Comparison of ENCODE assay signal across 22 mouse cellular contexts in genomic region chr15:15666744-15667143, GRCm38 (mm10).
DNase-seq lines count a peak whose midpoint lies in the region; ATAC-seq and TF ChIP-seq lines count a peak whose summit lies in the region.
"Had no signal": no experiment of that assay in that cellular context is flagged by ENCODE, and none has a peak within 500 bp of the region (broad histone marks: within the 10 kb centered on the region; RNA-seq: fewer than 3 reads in every experiment).

No protein-coding gene starts in this region.

- H3K27me3 ChIP-seq in MEL (ENCODE audit: control insufficient read depth in 1 of 2, insufficient read depth in 2 of 2, low read length in 2 of 2): no peaks in the 10 kb centered on the region
- H3K27me3 ChIP-seq: embryonic facial prominence, embryonic 12.5 days; forebrain, embryonic 13.5 days; forebrain, embryonic 15.5 days; Patski had no signal

- peaks cover 0 to 6% of the 10 kb centered on the region in 2 experiments; a peak in 2 of 4 replicates for H3K36me3 ChIP-seq in MEL (ENCODE audit: control insufficient read depth in 1 of 2, insufficient read depth in 2 of 2, low read length in 2 of 2)
- H3K36me3 ChIP-seq: embryonic facial prominence, embryonic 10.5 days; embryonic facial prominence, embryonic 12.5 days; forebrain, embryonic 15.5 days; G1E had no signal

- no peak for ATAC-seq in megakaryocyte-erythroid progenitor cell, adult 5-6 weeks (replicated peaks; ENCODE audit: low FRiP score, low TSS enrichment, poor library complexity, severe bottlenecking)
- ATAC-seq: activated CD4-positive, CD25-positive, alpha-beta regulatory T cell, adult 4 months; forebrain, embryonic 13.5 days; forebrain, embryonic 15.5 days; forebrain, postnatal 0 days; Patski had no signal

- no peak for TF ChIP-seq RAD21 in MEL (IDR thresholded peaks at IDR 0.05; ENCODE audit: low read depth, low read length)

- peaks cover 0 to 5% of the 10 kb centered on the region in 2 experiments; a peak in 1 of 4 replicates for H3K4me1 ChIP-seq in MEL (ENCODE audit: control insufficient read depth in 1 of 2, insufficient read depth in 2 of 2, low read length in 2 of 2)
- H3K4me1 ChIP-seq: embryonic facial prominence, embryonic 10.5 days; embryonic facial prominence, embryonic 12.5 days; forebrain, embryonic 13.5 days; forebrain, embryonic 15.5 days had no signal

- no peak overlapping the region for H3K9ac ChIP-seq in MEL (ENCODE audit: control insufficient read depth, low read depth, low read length, poor library complexity, severe bottlenecking)
- H3K9ac ChIP-seq: embryonic facial prominence, embryonic 12.5 days; forebrain, embryonic 13.5 days; forebrain, embryonic 15.5 days; forebrain, postnatal 0 days had no signal

- no peak for TF ChIP-seq POLR2A in MEL (IDR thresholded peaks at IDR 0.05; ENCODE audit: control insufficient read depth in 1 of 2, insufficient read depth in 1 of 2, low read depth in 1 of 2, low read length in 2 of 2, poor library complexity in 1 of 2)

- no peak overlapping the region for H3K4me3 ChIP-seq in MEL (ENCODE audit: control insufficient read depth in 1 of 2, insufficient read depth in 1 of 2, low read depth in 2 of 2, low read length in 2 of 2)
- H3K4me3 ChIP-seq: embryonic facial prominence, embryonic 10.5 days; embryonic facial prominence, embryonic 12.5 days; forebrain, embryonic 13.5 days; forebrain, embryonic 15.5 days had no signal

- H3K27ac ChIP-seq in MEL (ENCODE audit: control insufficient read depth, low read depth, low read length): no peak overlapping the region
- H3K27ac ChIP-seq: embryonic facial prominence, embryonic 10.5 days; embryonic facial prominence, embryonic 12.5 days; forebrain, embryonic 13.5 days; forebrain, embryonic 15.5 days had no signal

- no peaks in the 10 kb centered on the region for H3K79me2 ChIP-seq in MEL (ENCODE audit: control insufficient read depth, insufficient read depth, low read length, poor library complexity)

- no peak for TF ChIP-seq CTCF in MEL (IDR thresholded peaks at IDR 0.05 in 2 of 3, conservative IDR thresholded peaks at IDR 0.05 in 1 of 3; ENCODE audit: control insufficient read depth in 1 of 3, insufficient read depth in 1 of 3, low read depth in 2 of 3, low read length in 3 of 3, poor library complexity in 1 of 3, severe bottlenecking in 1 of 3)

- DNase-seq in 416B (ENCODE audit: low read depth) (peak; percentile 88), MEL (ENCODE audit: low read depth, low spot score) (peak; percentile 62)
- DNase-seq in brain, adult 2 months (ENCODE audit: low read depth, low spot score): peak; percentile 4
- DNase-seq in cerebellum, adult 8-10 months: no peak
- no peak for DNase-seq in frontal cortex, postnatal 10 days (ENCODE audit: low spot score in 2 of 2)
- DNase-seq: adrenal gland, adult 8-10 months; adrenal gland, postnatal 14 days; adrenal gland, postnatal 36 days; cerebellum, adult 11 months; cerebellum, adult 18-20 months; cerebellum, adult 9-10 months; cerebellum, postnatal 10 days; cerebellum, postnatal 25 days; forebrain, postnatal 0 days had no signal

- peak in 1 of 2 experiments; percentile 46; a peak in 2 of 4 replicates for TF ChIP-seq EP300 in MEL (IDR thresholded peaks at IDR 0.05; ENCODE audit: low read depth in 1 of 2, low read length in 2 of 2)

- no peaks in the 10 kb centered on the region for H3K9me3 ChIP-seq in MEL (replicated peaks; ENCODE audit: insufficient read depth, low read length)
- H3K9me3 ChIP-seq: embryonic facial prominence, embryonic 10.5 days; embryonic facial prominence, embryonic 12.5 days; forebrain, embryonic 13.5 days; forebrain, embryonic 15.5 days; G1E had no signal

TF ChIP-seq in MEL, 35 proteins besides CTCF, POLR2A, EP300 and RAD21:
- TF ChIP-seq TAL1 (IDR thresholded peaks at IDR 0.05; ENCODE audit: low read length) (no peak), E2F4 (IDR thresholded peaks at IDR 0.05; ENCODE audit: borderline replicate concordance, low read depth, low read length) (no peak), USF1 (IDR thresholded peaks at IDR 0.05; ENCODE audit: low read depth, low read length) (no peak), ETS1 (IDR thresholded peaks at IDR 0.05; ENCODE audit: low read depth, low read length) (peak; percentile 96), GATA1 (IDR thresholded peaks at IDR 0.05; ENCODE audit: low read depth, low read length) (0 out of 2 replicates have a peak, but pooled peaks have one; percentile 28), JUND (IDR thresholded peaks at IDR 0.05; ENCODE audit: low read depth, low read length) (peak; percentile 82), USF2 (IDR thresholded peaks at IDR 0.05; ENCODE audit: borderline replicate concordance in 1 of 2, insufficient read depth in 1 of 2, low read depth in 1 of 2, low read length in 2 of 2) (no peak), ELF1 (IDR thresholded peaks at IDR 0.05; ENCODE audit: low read depth, low read length) (no peak), MYB (IDR thresholded peaks at IDR 0.05; ENCODE audit: low read depth, low read length) (no peak)
TF ChIP-seq in MEL: peak in this region for 3.

Comparison
In these comparisons a context has a peak if more than half of its experiments do, and no peak if none do; other contexts are left out.
1. DNase-seq: peak in 416B (single experiment), MEL (single experiment) and brain, adult 2 months (single experiment); none in cerebellum, adult 8-10 months (single experiment) and frontal cortex, postnatal 10 days (0 of 2).